Mouse (Mus musculus): ENCODE results near the gene Cacna1c.

GRCm38 (mm10) chr6:118694626-118695025 lies 501.6 kb downstream of the Cacna1c start:
- TF ChIP-seq GATA1 (IDR thresholded peaks at IDR 0.05; ENCODE audit: borderline replicate concordance, low read length) = no peak
- TF ChIP-seq FLI1 (IDR thresholded peaks at IDR 0.05; ENCODE audit: low read length) = no peak

All from megakaryocyte, embryonic 14.5 days (primary cell).